Mouse (Mus musculus) limb, embryonic 11.5 days (tissue): Measurements from ENCODE around the gene Prlr. TPM values are rescaled to one million over a fixed set of nuclear protein-coding genes. Genes with fewer than 3 reads are reported as not detected.

ENCODE experiments used
- ATAC-seq: fragments of 200-750 bp; cut with Nextera tagmentation; 2 replicates; pipeline ENCODE4 v1.8.0; 2017; ENCODE audit warnings: low read depth; ENCODE audit not compliant: insufficient number of reproducible peaks, low FRiP score, low TSS enrichment
- DNase-seq: peaks from one replicate; pipeline ENCODE4 v3.0.0-alpha.2; 2015; ENCODE audit warnings: low spot score
- H3K27ac ChIP-seq: fragments of 300-500 bp; sonication (generic); replicated peaks from 2 replicates; pipeline ENCODE4 v1.5.1; 2014; ENCODE audit warnings: low read depth, mild to moderate bottlenecking, low read length
- H3K27me3 ChIP-seq: fragments of 300-500 bp; sonication (generic); 2 replicates; pipeline ENCODE4 v1.6.1; 2014; ENCODE audit warnings: mild to moderate bottlenecking, low read length, mixed read lengths; ENCODE audit not compliant: control insufficient read depth, insufficient read depth
- H3K36me3 ChIP-seq: fragments of 300-500 bp; sonication (generic); 2 replicates; pipeline ENCODE4 v1.6.1; 2014; ENCODE audit warnings: mild to moderate bottlenecking, low read length, moderate library complexity, mixed read lengths; ENCODE audit not compliant: control insufficient read depth, insufficient read depth
- H3K4me1 ChIP-seq: fragments of 300-500 bp; sonication (generic); 2 replicates; pipeline ENCODE4 v1.6.1; 2014; ENCODE audit warnings: low read length, mixed read lengths; ENCODE audit not compliant: control insufficient read depth, insufficient read depth
- H3K4me2 ChIP-seq: fragments of 300-500 bp; sonication (generic); 2 replicates; pipeline ENCODE4 v1.6.1; 2014; ENCODE audit warnings: low read depth, mild to moderate bottlenecking, moderate library complexity; ENCODE audit not compliant: severe bottlenecking
- H3K4me3 ChIP-seq: fragments of 300-500 bp; sonication (generic); 2 replicates; pipeline ENCODE4 v1.5.1; 2014; ENCODE audit warnings: low read depth, low read length
- H3K9ac ChIP-seq: fragments of 300-500 bp; sonication (generic); 2 replicates; pipeline ENCODE4 v1.6.1; 2014; ENCODE audit warnings: mild to moderate bottlenecking, low read length
- H3K9me3 ChIP-seq: fragments of 300-500 bp; sonication (generic); 2 replicates; pipeline ENCODE4 v1.6.1; 2016; ENCODE audit warnings: low read length; ENCODE audit not compliant: control insufficient read depth
- WGBS: fragments of 180-500 bp; shearing (Covaris S2); extraction: QIAGEN DNeasy Blood & Tissue Kit; methylation state at CpG from one replicate; pipeline ENCODE4 v1.1.7; 2014; 5-methylcytosine and 5-hydroxymethylcytosine counted together
- polyA plus RNA-seq: library from polyadenylated mRNA; unstranded; fragments of >200 nt; fragmentation: Nextera tagmentation; extraction: Ambion mirVana; gene quantifications from 2 replicates; pipeline ENCODE4 v1.2.1, GENCODE M21; 2014

The Prlr gene
- polyA plus RNA-seq, 1 experiment from 2014 or later = 0.04 TPM

DNA sequence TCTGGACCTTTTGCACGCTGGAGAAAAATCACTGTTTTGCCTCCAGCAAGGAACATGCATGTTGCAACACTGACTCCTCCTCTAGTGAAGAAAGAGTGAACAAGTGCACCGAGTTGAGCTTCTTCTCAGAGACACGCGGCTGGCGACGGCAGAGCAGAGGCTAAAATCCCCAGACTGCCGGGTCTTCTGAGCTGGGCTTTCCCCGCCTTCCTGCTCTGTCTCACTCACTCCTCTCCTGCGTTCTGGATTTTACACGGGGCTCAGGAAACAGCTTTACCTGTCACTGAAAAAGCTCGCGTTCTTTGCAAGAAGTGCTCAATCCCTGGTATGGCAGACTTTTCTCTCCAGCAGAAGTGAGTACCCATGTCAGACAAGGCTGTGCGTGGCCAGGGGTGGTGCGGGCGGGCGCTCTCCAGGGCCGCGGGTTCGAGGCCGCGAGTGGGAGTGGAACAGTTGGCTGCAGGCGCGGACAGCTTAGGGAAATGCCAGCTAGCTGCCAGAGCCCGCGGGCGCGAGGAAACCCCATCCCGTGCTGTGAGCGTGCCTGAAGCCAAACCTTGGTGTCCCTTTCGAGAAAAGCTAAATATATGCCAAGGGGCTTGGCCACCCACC, 587 bp downstream of the Prlr start:
- Histone ChIP-seq H3K36me3 (no peaks in the 10 kb centered on the region), H3K27ac (no peak overlapping the region), H3K27me3 (no peaks in the 10 kb centered on the region; the same call in none of the 2 replicates), H3K4me3 (peak overlapping the region; percentile 23), H3K4me1 (peaks cover 8% of the 10 kb centered on the region; the same call in 1 of the 2 replicates), H3K4me2 (peak overlapping the region; percentile 52), H3K9ac (no peak overlapping the region), H3K9me3 (no peaks in the 10 kb centered on the region)
- 2% methylated on average over 30 of the region's 30 CpGs for WGBS
- no peak; the same call in 1 of the 2 replicates for ATAC-seq
- DNase-seq = peak; percentile 43

DNA sequence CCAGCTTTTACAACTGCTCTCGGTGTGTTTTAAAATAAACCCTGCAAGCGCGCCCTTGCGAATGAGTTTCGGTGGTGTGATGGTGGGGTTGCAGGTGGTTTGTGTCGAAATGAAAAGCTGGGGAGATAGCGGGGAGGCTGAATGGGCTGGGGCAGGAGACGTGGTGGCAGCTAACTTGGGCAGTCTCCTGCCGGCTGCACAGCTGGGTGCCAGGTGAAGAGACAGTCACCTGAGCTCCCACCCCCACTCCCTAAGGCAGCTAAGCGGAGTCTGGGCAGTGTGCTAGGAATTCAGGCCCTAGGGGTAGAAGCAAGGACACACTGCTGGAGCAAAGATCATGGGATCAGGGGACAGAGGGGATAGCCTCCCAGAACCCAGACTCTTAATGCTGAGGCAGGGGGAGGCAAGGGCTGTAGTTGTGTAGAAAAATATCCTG, 1.1 kb downstream of the Prlr start:
- Histone ChIP-seq H3K4me2 (peak overlapping the region; percentile 52), H3K27ac (no peak overlapping the region), H3K36me3 (no peaks in the 10 kb centered on the region), H3K9me3 (no peaks in the 10 kb centered on the region), H3K4me1 (peaks cover 8% of the 10 kb centered on the region; the same call in 1 of the 2 replicates), H3K9ac (no peak overlapping the region), H3K4me3 (peak overlapping the region; percentile 23), H3K27me3 (no peaks in the 10 kb centered on the region; the same call in none of the 2 replicates)
- ATAC-seq = no peak
- 2% methylated on average over 10 of the region's 10 CpGs for WGBS
- DNase-seq = peak; percentile 38

DNA sequence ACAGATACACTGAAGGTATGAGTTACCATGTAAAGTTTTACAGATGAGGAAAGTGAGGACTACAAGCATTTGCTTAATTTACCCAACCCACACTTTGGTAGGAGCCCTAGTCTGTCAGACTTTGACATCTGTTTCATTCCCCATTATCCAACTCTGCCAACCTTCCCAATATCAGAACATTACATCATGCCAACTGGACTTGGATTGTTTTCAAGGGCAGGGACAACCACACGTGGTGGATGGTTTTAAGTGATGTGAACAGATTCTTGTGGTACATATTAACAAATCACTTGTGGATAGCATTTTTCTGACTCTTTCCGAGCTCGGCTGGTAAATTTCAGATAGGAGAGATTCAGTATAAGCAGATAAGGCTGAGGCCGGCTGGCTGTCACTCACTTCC, 3.7 kb downstream of the Prlr start:
- 90% methylated on average over 4 of the region's 4 CpGs for WGBS
- Histone ChIP-seq H3K27ac (no peak overlapping the region), H3K4me2 (no peak overlapping the region), H3K9me3 (no peaks in the 10 kb centered on the region), H3K36me3 (no peaks in the 10 kb centered on the region), H3K4me1 (peaks cover 8% of the 10 kb centered on the region; the same call in 1 of the 2 replicates), H3K4me3 (no peak overlapping the region), H3K9ac (no peak overlapping the region), H3K27me3 (no peaks in the 10 kb centered on the region; the same call in none of the 2 replicates)
- ATAC-seq = no peak
- DNase-seq = no peak

DNA sequence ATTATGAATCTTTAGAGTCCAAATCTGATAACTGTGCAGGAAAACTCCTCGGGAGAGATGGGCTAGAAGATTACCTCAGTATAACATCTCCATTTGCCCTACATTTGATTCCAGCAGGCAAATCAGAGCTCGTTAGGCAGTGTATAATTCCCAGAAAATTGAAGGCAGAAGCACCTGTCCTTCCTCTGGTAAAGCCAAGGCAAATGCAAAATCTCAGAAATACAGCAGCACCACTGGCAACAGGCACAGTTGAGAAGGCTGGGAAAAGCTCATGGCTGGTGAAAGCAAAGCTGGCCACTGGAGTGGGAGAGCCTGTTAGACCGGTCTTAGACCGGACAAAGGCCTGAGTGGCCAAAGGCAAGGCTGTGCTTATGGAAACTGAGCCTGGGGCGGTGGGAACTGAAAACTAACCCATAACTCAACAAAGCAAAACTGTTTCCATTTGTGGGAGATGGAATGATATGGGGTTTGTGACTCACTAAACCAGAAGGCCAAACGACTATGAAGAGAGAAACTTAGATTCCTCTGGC, 15.1 kb downstream of the Prlr start:
- H3K27ac ChIP-seq = no peak overlapping the region
- no peak overlapping the region for H3K4me3 ChIP-seq
- ATAC-seq = no peak
- no peak for DNase-seq
- H3K4me2 ChIP-seq = no peak overlapping the region
- 76% methylated on average over 6 of the region's 6 CpGs for WGBS
- no peaks in the 10 kb centered on the region for H3K36me3 ChIP-seq
- H3K27me3 ChIP-seq = no peaks in the 10 kb centered on the region
- H3K9me3 ChIP-seq = no peaks in the 10 kb centered on the region
- H3K9ac ChIP-seq = no peak overlapping the region
- no peaks in the 10 kb centered on the region for H3K4me1 ChIP-seq

DNA sequence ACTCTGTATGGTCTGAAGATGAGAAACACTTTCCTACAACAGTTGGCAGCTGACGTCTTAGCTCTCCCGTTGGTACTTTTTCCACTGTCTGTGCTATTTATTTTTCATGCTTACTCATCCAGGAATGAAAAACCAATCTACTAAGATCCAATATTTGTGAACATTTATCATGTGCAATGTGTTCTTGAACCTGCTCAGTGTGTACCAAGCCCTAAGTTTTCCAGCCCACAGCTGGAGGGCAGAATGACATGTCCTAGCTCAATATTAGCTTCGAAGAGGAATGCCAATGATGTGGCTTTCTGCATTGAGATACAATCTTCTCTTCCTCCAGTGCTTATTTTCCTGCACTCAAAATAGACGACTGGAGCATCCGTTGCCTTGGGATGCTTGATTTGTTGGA, 24.0 kb downstream of the Prlr start:
- no peak overlapping the region for H3K9ac ChIP-seq
- H3K36me3 ChIP-seq = no peaks in the 10 kb centered on the region
- no peaks in the 10 kb centered on the region for H3K9me3 ChIP-seq
- no peak overlapping the region for H3K4me3 ChIP-seq
- DNase-seq (no peak), ATAC-seq (no peak)
- H3K27ac ChIP-seq = no peak overlapping the region
- WGBS = 88% methylated on average over 5 of the region's 5 CpGs
- H3K4me1 ChIP-seq = no peaks in the 10 kb centered on the region
- H3K27me3 ChIP-seq = no peaks in the 10 kb centered on the region
- no peak overlapping the region for H3K4me2 ChIP-seq

DNA sequence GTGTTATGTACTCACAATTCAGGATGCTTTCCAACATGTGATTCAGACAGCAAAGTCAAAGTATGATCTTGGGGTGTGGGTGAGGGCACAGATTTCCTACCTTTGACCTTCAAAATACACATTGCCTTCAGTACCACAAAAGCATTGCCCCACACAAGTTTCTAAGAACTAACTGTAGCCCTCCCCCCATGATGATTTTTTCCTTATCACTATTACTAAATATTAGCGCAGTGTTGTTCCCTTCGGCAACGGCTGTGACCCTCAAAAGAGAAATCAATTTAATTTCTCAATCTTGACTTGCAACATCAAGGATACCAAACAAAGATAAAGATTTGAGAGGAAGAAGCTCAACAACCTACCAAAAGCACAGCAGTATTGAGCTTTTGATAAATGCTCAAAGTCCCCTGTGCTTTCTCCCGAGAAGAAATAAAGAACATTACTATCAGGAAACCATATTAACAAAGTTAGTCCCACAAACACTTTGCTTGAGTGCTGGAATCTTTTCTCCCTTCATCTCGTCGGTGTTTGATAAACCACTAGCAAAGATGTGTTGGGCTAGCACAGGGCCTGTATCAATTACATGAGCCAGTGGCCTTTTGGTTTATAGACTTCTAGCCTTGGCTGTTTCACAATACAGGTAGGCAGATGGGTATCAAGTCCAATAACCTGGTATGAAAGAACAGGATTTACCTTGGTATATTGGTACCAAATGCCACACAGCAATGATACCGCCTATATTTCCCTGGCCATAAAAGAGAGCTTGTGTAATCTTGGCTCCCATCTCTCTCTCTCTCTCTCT, 25.7 kb downstream of the Prlr start:
- Histone ChIP-seq H3K4me1 (no peaks in the 10 kb centered on the region), H3K9me3 (no peaks in the 10 kb centered on the region), H3K36me3 (no peaks in the 10 kb centered on the region), H3K9ac (no peak overlapping the region), H3K4me3 (no peak overlapping the region), H3K27me3 (no peaks in the 10 kb centered on the region), H3K4me2 (no peak overlapping the region), H3K27ac (no peak overlapping the region)
- 98% methylated on average over 7 of the region's 7 CpGs for WGBS
- no peak for ATAC-seq
- no peak for DNase-seq

DNA sequence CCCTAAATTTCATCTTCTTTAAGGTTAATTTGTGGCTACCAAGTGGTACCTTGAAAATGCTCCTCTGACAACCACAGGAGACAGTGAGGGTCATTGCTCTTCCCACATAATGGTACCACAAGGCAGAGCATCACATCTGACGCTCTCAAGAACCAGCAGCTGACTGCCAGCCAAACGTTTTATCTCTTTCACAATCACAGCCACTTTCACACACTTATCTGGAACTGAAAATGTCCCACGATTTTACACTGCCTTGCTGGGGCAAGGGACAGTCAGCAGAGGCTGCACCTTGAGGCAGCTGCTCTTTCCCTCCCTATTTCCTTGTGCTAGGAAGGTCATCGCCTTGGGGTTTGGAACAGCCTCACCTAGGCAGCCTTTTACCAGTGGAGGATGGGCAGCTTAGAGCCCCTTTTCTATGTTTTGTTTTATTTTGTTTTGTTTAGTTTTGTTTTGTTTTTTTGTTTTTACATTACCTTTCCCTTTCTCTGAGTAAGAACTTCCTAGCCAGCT, 33.3 kb downstream of the Prlr start:
- Histone ChIP-seq H3K27ac (no peak overlapping the region), H3K36me3 (no peaks in the 10 kb centered on the region), H3K9me3 (no peaks in the 10 kb centered on the region), H3K9ac (no peak overlapping the region), H3K4me1 (no peaks in the 10 kb centered on the region), H3K4me3 (no peak overlapping the region), H3K4me2 (no peak overlapping the region), H3K27me3 (no peaks in the 10 kb centered on the region)
- WGBS = 72% methylated on average over 4 of the region's 4 CpGs
- DNase-seq (no peak), ATAC-seq (no peak)

DNA sequence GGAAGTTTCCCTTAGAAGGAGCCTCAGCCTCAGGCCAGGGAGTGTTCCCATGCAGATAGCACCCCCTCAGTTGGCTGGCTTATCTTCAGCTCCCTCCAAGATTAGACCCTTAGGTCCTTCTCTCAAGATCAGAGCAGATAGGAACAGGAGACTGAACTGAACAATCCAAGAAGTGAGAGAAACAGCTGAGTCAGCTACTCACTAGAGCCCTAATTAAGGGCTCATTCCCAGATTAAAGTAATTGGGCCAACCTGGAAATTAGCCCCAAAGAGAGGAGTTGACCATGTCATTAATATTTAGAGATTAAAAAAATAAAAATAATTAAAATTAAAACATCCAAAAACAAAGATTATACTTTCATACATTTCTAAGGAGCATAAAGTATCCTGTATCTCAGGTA, 35.0 kb downstream of the Prlr start:
- no peak for ATAC-seq

More for the DNA sequence above, 35.0 kb downstream of the Prlr start:
- H3K36me3 ChIP-seq = no peaks in the 10 kb centered on the region
- no peaks in the 10 kb centered on the region for H3K4me1 ChIP-seq
- no peak overlapping the region for H3K4me2 ChIP-seq
- no peaks in the 10 kb centered on the region for H3K27me3 ChIP-seq
- no peak overlapping the region for H3K4me3 ChIP-seq
- H3K9me3 ChIP-seq = no peaks in the 10 kb centered on the region
- no peak for DNase-seq
- H3K9ac ChIP-seq = no peak overlapping the region
- no peak overlapping the region for H3K27ac ChIP-seq
